Mouse (Mus musculus): ENCODE results near the gene Fcrl6.

Fcrl6 gene

GRCm38 (mm10) chr1:172602326-172602725 lies at the start of gene Fcrl6:
TSS of gene Fcrl6 (minus strand) at chr1:172602551.
- DNase-seq (ENCODE audit: low spot score): no peak

- DNase-seq (ENCODE audit: low spot score): no peak
Observed at GRCm38 (mm10) chr1:172651288-172651987, 49.1 kb upstream of the Fcrl6 start.

GRCm38 (mm10) chr1:172650519-172651287 lies 48.4 kb upstream of the Fcrl6 start:
- no peak for DNase-seq (ENCODE audit: low spot score)

- no peak for DNase-seq (ENCODE audit: low spot score)
Observed at GRCm38 (mm10) chr1:172649396-172649795, 47.0 kb upstream of the Fcrl6 start.

DNA sequence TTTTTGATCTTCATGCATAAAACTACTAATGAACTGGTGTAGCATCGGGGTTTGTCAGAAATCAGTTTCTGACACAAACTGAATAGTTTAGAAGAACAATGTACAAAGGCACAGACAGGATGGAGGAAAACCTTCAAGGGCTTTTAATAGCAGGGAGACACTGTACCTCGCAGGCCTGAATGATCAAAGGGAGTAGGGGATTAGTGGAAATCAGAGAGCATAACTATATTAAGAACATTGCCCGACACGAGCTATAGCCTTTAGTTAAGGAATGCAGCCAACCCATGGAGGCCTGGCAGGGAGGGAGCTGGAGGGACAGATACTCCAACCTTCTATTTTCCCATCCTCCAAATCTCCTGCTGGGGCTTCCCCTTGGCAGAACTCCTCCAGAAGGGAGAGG lies 44.9 kb upstream of the Fcrl6 start:
- no peak for DNase-seq (ENCODE audit: low spot score)

- DNase-seq (ENCODE audit: low spot score): no peak
Observed at GRCm38 (mm10) chr1:172638781-172639180, 36.4 kb upstream of the Fcrl6 start.

DNA sequence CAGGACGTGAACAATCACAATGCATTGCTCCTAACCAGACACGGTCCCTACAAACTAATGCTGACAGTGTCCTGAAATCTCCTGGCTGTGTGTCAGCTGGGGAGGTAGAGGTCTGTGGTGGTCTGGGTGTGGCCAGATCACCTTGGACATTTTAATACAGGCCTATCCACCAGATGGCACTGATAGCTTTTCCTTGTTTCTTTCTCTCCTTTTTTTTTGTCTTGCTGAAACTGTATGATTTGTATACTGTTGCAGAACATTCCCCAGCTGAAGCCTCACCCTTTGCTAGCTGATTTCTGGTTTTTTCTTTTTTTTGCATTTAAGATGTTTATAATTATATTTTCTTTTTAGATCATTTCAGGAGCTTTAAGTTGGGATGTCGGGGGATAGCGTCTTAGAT lies 35.5 kb upstream of the Fcrl6 start:
- no peak for DNase-seq (ENCODE audit: low spot score)

DNA sequence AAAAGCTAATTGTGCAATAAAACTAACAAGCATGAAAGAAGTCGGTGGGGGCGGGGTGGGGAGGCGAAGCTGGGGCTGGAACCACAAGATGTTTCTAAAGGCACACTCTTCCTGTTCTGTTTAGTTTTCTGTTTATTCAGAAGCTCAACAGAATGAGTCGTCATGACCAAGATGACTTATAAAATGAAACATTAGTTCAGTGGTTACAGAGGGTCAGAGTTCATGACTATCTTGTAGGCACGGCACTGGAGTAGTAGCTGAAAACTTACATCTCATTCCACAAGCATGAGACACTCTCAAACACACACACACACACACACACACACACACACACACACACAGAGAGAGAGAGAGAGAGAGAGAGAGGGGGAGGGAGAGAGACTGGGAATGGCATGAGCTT lies 33.9 kb upstream of the Fcrl6 start:
- no peak for DNase-seq (ENCODE audit: low spot score)

- no peak for DNase-seq (ENCODE audit: low spot score)
Observed at GRCm38 (mm10) chr1:172635258-172635657, 32.9 kb upstream of the Fcrl6 start.

- no peak for DNase-seq (ENCODE audit: low spot score)
Observed at GRCm38 (mm10) chr1:172634136-172634535, 31.8 kb upstream of the Fcrl6 start.

DNA sequence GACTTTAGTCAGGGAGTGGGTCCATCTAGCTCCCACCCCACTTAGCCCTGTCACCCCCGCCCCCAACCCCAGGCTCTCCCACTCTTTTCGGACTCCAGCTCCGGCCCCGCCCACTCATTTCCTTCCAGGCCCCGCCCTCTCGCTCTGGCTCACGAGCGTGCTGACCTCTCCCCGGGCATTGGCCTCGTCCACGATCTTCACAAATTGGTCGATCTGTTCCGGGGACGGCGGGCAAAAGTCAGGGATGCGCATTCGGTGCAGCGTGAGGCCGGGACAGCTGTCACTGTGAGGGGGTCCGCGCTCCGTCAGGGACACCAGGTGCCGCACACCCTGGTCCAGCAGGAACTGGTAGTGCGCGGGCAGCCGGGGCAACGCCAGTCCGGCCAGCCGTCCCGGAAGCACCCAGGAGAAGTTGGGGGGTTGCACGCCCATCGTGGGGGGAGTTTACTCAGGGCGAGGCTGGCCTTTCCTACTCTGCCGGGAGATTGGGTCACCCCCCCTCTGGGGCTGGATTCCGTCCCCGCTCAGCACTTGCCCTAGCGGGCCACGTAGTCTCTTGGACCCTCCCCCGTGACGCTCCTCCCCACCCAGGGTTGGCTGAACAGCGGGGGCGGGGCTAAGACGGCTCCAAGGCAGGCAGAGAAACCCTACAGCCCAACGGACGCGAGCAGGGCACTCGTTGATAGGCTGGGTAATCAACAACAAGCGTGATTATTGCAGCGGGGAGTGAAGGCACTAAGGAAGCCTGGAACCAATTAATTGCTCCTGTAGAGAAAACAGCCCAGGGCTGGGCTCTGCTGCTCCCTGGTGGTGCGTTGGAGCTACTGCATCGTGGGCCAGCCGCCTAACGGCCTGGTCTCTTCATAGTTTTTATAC lies 30.3 kb upstream of the Fcrl6 start, which contains the start of gene Dusp23:
Gene Dusp23, minus strand, starts transcription at position 512 of the 876 bp plus-strand sequence.
- DNase-seq (ENCODE audit: low spot score): peak; percentile 98

DNA sequence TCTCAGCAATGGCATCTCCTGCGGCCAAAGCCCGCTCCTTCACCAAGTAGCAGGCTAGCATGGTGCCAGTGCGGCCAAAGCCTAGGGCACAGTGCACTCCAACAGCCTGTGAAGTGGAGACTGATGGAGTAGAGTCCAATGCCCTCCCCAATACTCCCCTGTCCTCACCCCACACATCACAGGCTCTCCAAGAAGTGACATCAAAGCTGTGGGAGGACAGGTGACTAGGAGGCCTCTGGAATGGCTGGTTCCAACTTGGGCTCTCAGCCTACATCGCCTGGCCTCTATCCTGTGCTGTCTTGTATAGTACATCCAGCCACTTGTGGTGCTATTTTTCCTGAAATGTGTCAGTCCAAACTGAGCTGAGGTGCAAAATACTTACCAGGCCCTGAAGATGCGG lies 29.4 kb upstream of the Fcrl6 start:
- DNase-seq (ENCODE audit: low spot score): peak; percentile 19

GRCm38 (mm10) chr1:172629831-172630230 lies 27.5 kb upstream of the Fcrl6 start:
- no peak for DNase-seq (ENCODE audit: low spot score)

DNA sequence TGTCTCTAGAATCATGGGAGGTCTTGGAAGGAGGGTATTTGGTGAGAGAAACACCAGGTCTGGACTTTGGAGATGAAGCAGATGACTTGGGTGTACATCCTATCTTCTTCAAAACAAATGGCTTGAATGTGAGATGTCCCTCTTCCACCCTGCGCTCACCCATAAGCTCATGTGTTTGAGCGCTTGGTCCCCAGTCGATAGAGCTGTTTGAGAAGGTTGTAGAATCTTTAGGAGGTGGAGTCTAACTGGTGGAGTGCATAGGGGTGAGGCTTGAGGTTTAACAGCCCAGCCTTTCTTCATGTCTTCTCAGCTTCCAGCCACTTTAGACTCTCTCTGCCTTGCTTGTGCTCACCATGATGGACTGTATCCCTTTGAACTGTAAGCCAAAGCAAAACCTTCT lies 24.0 kb upstream of the Fcrl6 start:
- no peak for DNase-seq (ENCODE audit: low spot score)

GRCm38 (mm10) chr1:172624081-172624480 lies 21.7 kb upstream of the Fcrl6 start:
- no peak for DNase-seq (ENCODE audit: low spot score)

- DNase-seq (ENCODE audit: low spot score): no peak
Observed at GRCm38 (mm10) chr1:172623599-172623998, 21.2 kb upstream of the Fcrl6 start.

- DNase-seq (ENCODE audit: low spot score): peak; percentile 61
Observed at GRCm38 (mm10) chr1:172619235-172619634, 16.9 kb upstream of the Fcrl6 start.

GRCm38 (mm10) chr1:172618141-172618540 lies 15.8 kb upstream of the Fcrl6 start:
- no peak for DNase-seq (ENCODE audit: low spot score)

GRCm38 (mm10) chr1:172617365-172618076 lies 15.2 kb upstream of the Fcrl6 start:
- DNase-seq (ENCODE audit: low spot score): no peak

DNA sequence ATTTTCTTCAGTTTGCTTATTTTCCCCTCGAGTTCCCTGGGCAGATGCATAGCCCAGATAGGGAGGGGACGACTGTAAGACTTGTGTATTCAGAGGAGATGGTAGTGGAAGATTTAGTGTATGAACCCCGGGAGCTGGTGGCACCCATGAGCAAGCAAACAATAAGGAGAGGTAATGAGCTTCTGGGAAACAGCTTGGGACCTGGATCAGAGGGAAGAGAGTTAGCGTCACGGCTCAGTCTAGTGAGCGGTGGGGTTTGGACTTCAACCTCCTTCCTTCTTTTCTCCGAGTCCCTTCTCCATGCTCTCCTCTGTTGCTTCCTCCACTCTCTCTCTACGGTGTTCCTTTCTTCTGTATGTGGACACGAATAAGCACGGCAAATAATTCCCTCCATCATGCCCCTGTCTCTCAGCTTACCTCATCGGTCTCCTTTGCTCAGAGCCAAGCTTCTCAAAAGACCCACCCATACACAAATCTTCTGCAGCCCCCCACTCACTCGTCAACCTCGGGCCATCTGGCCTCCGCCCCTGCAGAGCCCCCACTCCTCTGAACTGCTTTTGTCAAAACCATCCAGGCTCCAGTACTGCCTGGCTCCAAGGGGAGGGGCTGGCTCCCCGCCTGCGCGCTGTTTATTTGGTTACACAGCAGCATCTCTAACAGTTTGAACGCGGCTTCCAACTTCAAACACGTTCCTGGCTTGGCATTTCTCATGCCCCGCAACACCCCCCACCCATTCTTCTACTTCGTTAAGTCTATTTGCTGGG lies 14.4 kb upstream of the Fcrl6 start:
- no peak for DNase-seq (ENCODE audit: low spot score)

GRCm38 (mm10) chr1:172615412-172615811 lies 13.1 kb upstream of the Fcrl6 start:
- no peak for DNase-seq (ENCODE audit: low spot score)
